Comparison of ENCODE assay signal across 16 mouse cellular contexts in genomic region chr13:72299660-72300059, GRCm38 (mm10).
DNase-seq lines count a peak whose midpoint lies in the region; ATAC-seq lines count a peak whose summit lies in the region.
"Had no signal": no experiment of that assay in that cellular context is flagged by ENCODE, and none has a peak within 500 bp of the region (broad histone marks: within the 10 kb centered on the region; RNA-seq: fewer than 3 reads in every experiment).

No protein-coding gene starts in this region.

- no peak overlapping the region for H3K9ac ChIP-seq in kidney, embryonic 16.5 days (replicated peaks; ENCODE audit: low read length)
- no peak overlapping the region for H3K9ac ChIP-seq in limb, embryonic 13.5 days
- no peak overlapping the region for H3K9ac ChIP-seq in neural tube, embryonic 11.5 days (ENCODE audit: low read length)
- no peak overlapping the region for H3K9ac ChIP-seq in forebrain, embryonic 15.5 days (replicated peaks)
- H3K9ac ChIP-seq: lung, embryonic 14.5 days had no signal

- no peaks in the 10 kb centered on the region for H3K4me1 ChIP-seq in kidney, embryonic 16.5 days (ENCODE audit: insufficient read depth, low read length)
- no peaks in the 10 kb centered on the region for H3K4me1 ChIP-seq in limb, embryonic 13.5 days
- peaks cover 23% of the 10 kb centered on the region for H3K4me1 ChIP-seq in neural tube, embryonic 11.5 days (ENCODE audit: control insufficient read depth, insufficient read depth, low read length)
- H3K4me1 ChIP-seq in forebrain, embryonic 15.5 days, result peaks cover 26% of the 10 kb centered on the region

- H3K4me2 ChIP-seq in kidney, embryonic 16.5 days (replicated peaks; ENCODE audit: low read depth, low read length), result no peak overlapping the region
- H3K4me2 ChIP-seq in limb, embryonic 13.5 days (replicated peaks), result no peak overlapping the region
- H3K4me2 ChIP-seq in neural tube, embryonic 11.5 days (ENCODE audit: low read depth), result no peak overlapping the region
- H3K4me2 ChIP-seq in forebrain, embryonic 15.5 days (replicated peaks), result no peak overlapping the region
- H3K4me2 ChIP-seq: liver, embryonic 11.5 days; lung, embryonic 14.5 days had no signal

- 19% methylated on average over 3 of the region's 3 CpGs for WGBS in kidney, embryonic 16.5 days
- WGBS in limb, embryonic 13.5 days, result 22% methylated on average over 3 of the region's 3 CpGs
- WGBS in neural tube, embryonic 11.5 days, result 2% methylated on average over 3 of the region's 3 CpGs
- 25% methylated on average over 3 of the region's 3 CpGs for WGBS in forebrain, embryonic 15.5 days

- peaks cover 28% of the 10 kb centered on the region for H3K27me3 ChIP-seq in kidney, embryonic 16.5 days (ENCODE audit: insufficient read depth, low read length)
- H3K27me3 ChIP-seq in limb, embryonic 13.5 days, result peaks cover 48% of the 10 kb centered on the region
- peaks cover 7% of the 10 kb centered on the region for H3K27me3 ChIP-seq in neural tube, embryonic 11.5 days (ENCODE audit: control insufficient read depth, insufficient read depth, low read length)
- peaks cover 84% of the 10 kb centered on the region for H3K27me3 ChIP-seq in forebrain, embryonic 15.5 days

- no peaks in the 10 kb centered on the region for H3K36me3 ChIP-seq in kidney, embryonic 16.5 days (ENCODE audit: insufficient read depth, low read length)
- no peaks in the 10 kb centered on the region for H3K36me3 ChIP-seq in limb, embryonic 13.5 days
- no peaks in the 10 kb centered on the region for H3K36me3 ChIP-seq in neural tube, embryonic 11.5 days (ENCODE audit: control insufficient read depth, insufficient read depth, low read length)
- no peaks in the 10 kb centered on the region for H3K36me3 ChIP-seq in forebrain, embryonic 15.5 days

- peak; percentile 15; the same call in 1 of the 2 replicates for ATAC-seq in kidney, embryonic 16.5 days (ENCODE audit: low FRiP score, low TSS enrichment)
- peak; percentile 54; the same call in 1 of the 2 replicates for ATAC-seq in limb, embryonic 13.5 days (ENCODE audit: low FRiP score, low read depth)
- ATAC-seq in neural tube, embryonic 11.5 days (ENCODE audit: insufficient read depth, low FRiP score, low TSS enrichment), result peak; percentile 51; the same call in 1 of the 2 replicates
- ATAC-seq in forebrain, embryonic 15.5 days (replicated peaks), result no peak
- ATAC-seq: forebrain, embryonic 14.5 days had no signal

- H3K27ac ChIP-seq in kidney, embryonic 16.5 days (ENCODE audit: low read length), result no peak overlapping the region
- H3K27ac ChIP-seq in limb, embryonic 13.5 days, result no peak overlapping the region
- no peak overlapping the region for H3K27ac ChIP-seq in neural tube, embryonic 11.5 days (ENCODE audit: low read depth, low read length)
- H3K27ac ChIP-seq in forebrain, embryonic 15.5 days (replicated peaks), result no peak overlapping the region
- H3K27ac ChIP-seq: gastrocnemius, adult 2 months had no signal

- no peaks in the 10 kb centered on the region for H3K9me3 ChIP-seq in kidney, embryonic 16.5 days (ENCODE audit: low read length)
- no peaks in the 10 kb centered on the region for H3K9me3 ChIP-seq in limb, embryonic 13.5 days
- no peaks in the 10 kb centered on the region for H3K9me3 ChIP-seq in neural tube, embryonic 11.5 days (ENCODE audit: control insufficient read depth, low read length)
- H3K9me3 ChIP-seq in forebrain, embryonic 15.5 days, result no peaks in the 10 kb centered on the region

- DNase-seq in kidney, adult 18-20 months, result no peak
- peak; percentile 76 for DNase-seq in embryo, embryonic 10.5 days (ENCODE audit: low spot score)
- DNase-seq in neural tube, embryonic 11.5 days (ENCODE audit: low spot score), result peak; percentile 58
- no peak for DNase-seq in spleen, postnatal 36 days (ENCODE audit: low spot score in 2 of 2)
- DNase-seq: adrenal gland, adult 2 months; cerebellum, adult 11-12 months; gastrocnemius, adult 2 months; heart, adult 18-20 months; kidney, adult 9 months; lung, embryonic 14.5 days; right cerebral cortex, postnatal 25 days had no signal

- H3K4me3 ChIP-seq in kidney, embryonic 16.5 days (ENCODE audit: low read length), result no peak overlapping the region
- no peak overlapping the region for H3K4me3 ChIP-seq in limb, embryonic 13.5 days
- H3K4me3 ChIP-seq in neural tube, embryonic 11.5 days (ENCODE audit: low read depth, low read length), result no peak overlapping the region
- no peak overlapping the region for H3K4me3 ChIP-seq in forebrain, embryonic 15.5 days
- H3K4me3 ChIP-seq: gastrocnemius, adult 2 months had no signal

Comparison
In these comparisons a context has a peak if more than half of its experiments do, and no peak if none do; other contexts are left out.
1. DNase-seq: peak in embryo, embryonic 10.5 days (single experiment) and neural tube, embryonic 11.5 days (single experiment); none in kidney, adult 18-20 months (single experiment) and spleen, postnatal 36 days (0 of 2).